15 mouse cellular contexts compared by ENCODE assay signal in genomic region chr11:121655166-121655806, GRCm38 (mm10). TPM values are rescaled to one million over a fixed set of nuclear protein-coding genes. Genes with fewer than 3 reads are reported as not detected.
DNase-seq lines count a peak whose midpoint lies in the region; ATAC-seq lines count a peak whose summit lies in the region.
"Had no signal": no experiment of that assay in that cellular context is flagged by ENCODE, and none has a peak within 500 bp of the region (broad histone marks: within the 10 kb centered on the region; RNA-seq: fewer than 3 reads in every experiment).

No protein-coding gene starts in this region.

- ATAC-seq in activated CD4-positive, CD25-positive, alpha-beta regulatory T cell, adult 4 months = peak; percentile 69
- peak; percentile 45 for ATAC-seq in megakaryocyte, adult 5-6 weeks (ENCODE audit: poor library complexity, severe bottlenecking)
- ATAC-seq: forebrain, embryonic 13.5 days; hindbrain, embryonic 16.5 days; lung, postnatal 0 days; midbrain, embryonic 13.5 days had no signal

- peak; percentile 30 for DNase-seq in right cerebral cortex, adult 18-20 months
- DNase-seq in right cerebral cortex, adult 2 months (ENCODE audit: low spot score in 2 of 2) = no peak
- DNase-seq in thymus, postnatal 4 days = peak; percentile 28
- DNase-seq in embryo, embryonic 11 days = no peak
- no peak for DNase-seq in spleen, adult 12 weeks (ENCODE audit: low spot score)
- DNase-seq: cerebellum, postnatal 25 days; heart, adult 18-20 months; heart, postnatal 10 days; liver, embryonic 13.5 days had no signal

RNA-seq across cellular contexts. Expression of gene B3gntl1, which starts 17.7 kb away (rescaled TPM):
- 10 to 100 TPM in 1 of 2 experiments, 1 to 10 TPM in 1; 8.4 to 11.3 TPM for polyA plus RNA-seq in activated CD4-positive, CD25-positive, alpha-beta regulatory T cell, adult 4 months (2017; shearing (Covaris generic))
- total RNA-seq in megakaryocyte, adult 5-6 weeks (2015) = 3.6 and 5.8 TPM in 2 replicates
- 5.2 and 7.8 TPM in 2 replicates for total RNA-seq in megakaryocyte, adult 5-6 weeks (2017)

RNA-seq across cellular contexts. Expression of gene Metrnl, which starts 46.1 kb away (rescaled TPM):
- polyA plus RNA-seq in activated CD4-positive, CD25-positive, alpha-beta regulatory T cell, adult 4 months (2017; shearing (Covaris generic)) = 1 to 10 TPM in 1 of 2 experiments, under 1 TPM in 1; 0.60 to 1.1 TPM
- 32.9 and 40.5 TPM in 2 replicates for total RNA-seq in megakaryocyte, adult 5-6 weeks (2015)
- total RNA-seq in megakaryocyte, adult 5-6 weeks (2017) = 16.4 and 20.6 TPM in 2 replicates

Comparison
In these comparisons a context has a peak if more than half of its experiments do, and no peak if none do; other contexts are left out.
1. DNase-seq: peak in right cerebral cortex, adult 18-20 months (single experiment) and thymus, postnatal 4 days (single experiment); none in right cerebral cortex, adult 2 months (0 of 2), embryo, embryonic 11 days (single experiment) and spleen, adult 12 weeks (single experiment).